Mouse (Mus musculus): ENCODE measurements around the gene Fnbp1. TPM values are rescaled to one million over a fixed set of nuclear protein-coding genes. Genes with fewer than 3 reads are reported as not detected.

Fnbp1 gene
- total RNA-seq, 2 experiments from 2014 or later: 10.6 to 10.7 TPM

GRCm38 (mm10) chr2:31007208-31007607 lies 134.6 kb downstream of the Fnbp1 start:
- intact Hi-C loops (cut with DNase I): no loop called here
- DNase-seq: no peak

GRCm38 (mm10) chr2:31006434-31006833 lies 135.4 kb downstream of the Fnbp1 start:
- intact Hi-C loops (cut with DNase I): no loop called here
- no peak for DNase-seq

- no peak for DNase-seq
- intact Hi-C loops (cut with DNase I): no loop called here
Measured at GRCm38 (mm10) chr2:31005453-31005852, 136.4 kb downstream of the Fnbp1 start.

DNA sequence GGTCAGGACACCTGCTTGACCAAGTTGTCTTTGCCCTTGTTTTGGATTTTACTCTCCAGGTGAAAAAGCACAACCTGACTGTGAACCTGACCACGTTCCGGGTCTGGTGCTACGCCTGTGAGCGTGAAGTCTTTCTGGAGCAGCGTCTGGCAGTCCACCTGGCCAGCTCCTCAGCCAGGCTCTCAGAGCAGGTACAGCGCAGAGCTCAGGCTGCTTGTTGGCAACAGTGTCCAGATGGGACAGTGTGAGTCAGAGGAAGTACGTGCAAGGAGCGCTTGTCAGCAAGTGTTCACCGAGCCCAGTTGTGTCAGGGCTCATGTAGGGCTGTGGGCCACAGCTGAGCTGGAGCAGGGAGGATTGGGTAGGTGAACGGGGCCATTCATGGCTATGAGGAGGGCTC lies 139.0 kb downstream of the Fnbp1 start:
- intact Hi-C loops (cut with DNase I): no loop called here

GRCm38 (mm10) chr2:30998443-30999260 lies 143.2 kb downstream of the Fnbp1 start:
- intact Hi-C loops (cut with DNase I): no loop called here
- DNase-seq: no peak

More for the DNA sequence above, 139.0 kb downstream of the Fnbp1 start:
- DNase-seq: no peak

- intact Hi-C loops (cut with DNase I): no loop called here
Measured at GRCm38 (mm10) chr2:30995432-30995996, 146.3 kb downstream of the Fnbp1 start.

GRCm38 (mm10) chr2:30994853-30995252 lies 147.0 kb downstream of the Fnbp1 start:
- intact Hi-C loops (cut with DNase I): no loop called here
- DNase-seq: no peak

More at GRCm38 (mm10) chr2:30995432-30995996, 146.3 kb downstream of the Fnbp1 start:
- DNase-seq: no peak

GRCm38 (mm10) chr2:30990221-30990620 lies 151.6 kb downstream of the Fnbp1 start:
- intact Hi-C loops (cut with DNase I): no loop called here

DNA sequence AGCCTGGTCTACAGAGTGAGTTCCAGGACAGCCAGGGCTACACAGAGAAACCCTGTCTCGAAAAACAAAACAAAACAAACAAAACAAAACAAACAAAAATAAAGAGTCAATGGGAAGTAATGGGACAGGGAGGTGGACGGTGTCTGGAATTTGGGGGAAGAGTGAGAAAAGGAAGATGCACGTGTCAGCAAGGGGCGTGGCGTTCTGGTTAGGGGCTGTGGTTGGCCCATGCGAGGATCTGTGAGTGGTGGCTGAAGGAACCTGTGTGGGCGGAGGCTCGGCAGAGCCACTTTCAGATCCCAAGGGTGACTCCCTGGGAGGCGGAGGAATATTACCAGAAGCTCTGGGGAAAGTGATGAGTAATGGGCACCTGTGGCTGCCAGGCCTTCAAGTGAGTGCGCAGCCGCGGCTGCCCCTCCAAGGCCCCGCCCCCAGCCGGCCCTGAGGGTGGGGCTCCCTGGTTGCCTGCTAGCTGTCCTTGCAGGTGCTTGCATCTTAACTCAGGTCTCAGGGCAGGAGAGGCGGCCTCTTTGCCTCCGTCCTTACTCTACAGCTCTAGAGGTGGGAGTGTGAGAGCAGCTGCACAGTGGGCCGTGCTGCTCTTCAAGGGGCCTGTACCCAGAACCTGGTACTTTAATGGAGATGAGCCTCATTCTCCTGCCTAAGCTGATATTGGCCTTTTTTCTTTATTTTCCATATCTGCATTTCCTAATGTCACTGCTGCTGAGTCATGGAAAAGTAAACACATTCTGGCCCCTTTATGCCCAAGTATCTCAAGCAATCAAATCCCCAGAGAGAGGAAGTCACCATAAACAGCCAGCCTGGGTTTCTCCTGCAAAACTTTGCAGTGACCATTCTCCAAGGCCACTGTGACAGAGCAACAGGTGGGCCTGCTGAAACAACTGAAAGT lies 156.4 kb downstream of the Fnbp1 start:
- DNase-seq: no peak
- intact Hi-C loops (cut with DNase I): no loop called here

More at GRCm38 (mm10) chr2:30990221-30990620, 151.6 kb downstream of the Fnbp1 start:
- no peak for DNase-seq

DNA sequence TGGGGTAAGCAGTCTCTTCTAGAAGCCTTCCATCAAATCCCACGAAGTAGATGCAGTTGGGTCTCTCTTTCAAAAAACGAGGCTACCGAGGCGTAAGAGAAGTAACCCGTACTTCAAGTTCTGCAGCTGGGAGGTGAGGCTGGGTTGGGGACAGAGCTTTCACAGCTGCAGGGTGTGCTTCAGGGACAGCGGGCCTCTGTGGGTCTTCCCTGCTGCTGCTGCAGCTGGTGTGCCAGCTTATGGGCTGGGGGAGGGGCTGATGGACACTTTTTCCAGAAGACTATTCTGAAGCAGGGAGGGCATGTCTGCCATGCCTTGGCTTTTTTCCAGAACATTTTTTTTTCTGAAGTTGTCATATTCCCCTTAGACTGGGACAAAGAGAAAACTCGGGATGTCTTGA lies 158.8 kb downstream of the Fnbp1 start:
- DNase-seq: no peak
- intact Hi-C loops (cut with DNase I): no loop called here

- peak; percentile 99 to 100 for DNase-seq
- intact Hi-C loops (cut with DNase I): no loop called here
Measured at GRCm38 (mm10) chr2:30981790-30982513, 159.9 kb downstream of the Fnbp1 start, which contains the start of the genes BC005624 and Usp20. Gene BC005624 (minus strand): TSS chr2:30982201. Gene Usp20 (plus strand): TSS chr2:30982279.

Other genes with a start within 250 kb of the Fnbp1 start
- gene Ptges, start 212.1 kb downstream of the Fnbp1 start, total RNA-seq (2021): 1 to 10 TPM; 3.0 to 6.5 TPM
- 10 to 100 TPM; 19.0 to 22.7 TPM for gene Tor1b, start 189.0 kb downstream of the Fnbp1 start, total RNA-seq (2021)
- gene Tor1a, start 174.1 kb downstream of the Fnbp1 start, total RNA-seq (2021): 1 to 10 TPM; 4.1 to 5.1 TPM
- gene BC005624, start 159.8 kb downstream of the Fnbp1 start, total RNA-seq (2021): 10 to 100 TPM; 19.8 to 22.8 TPM
- gene Usp20, start 159.7 kb downstream of the Fnbp1 start, total RNA-seq (2021): 1 to 10 TPM; 6.6 to 8.7 TPM
- gene Gpr107, start 10.3 kb upstream of the Fnbp1 start, total RNA-seq (2021): 10 to 100 TPM; 19.2 to 23.8 TPM
- gene Ncs1, start 103.8 kb upstream of the Fnbp1 start, total RNA-seq (2021): 1 to 10 TPM; 4.0 to 4.9 TPM
- 10 to 100 TPM; 28.6 to 30.1 TPM for gene Hmcn2, start 172.4 kb upstream of the Fnbp1 start, total RNA-seq (2021)